Mouse (Mus musculus) neural tube, embryonic 12.5 days (tissue): ENCODE data around the gene Cfb. TPM values are rescaled to one million over a fixed set of nuclear protein-coding genes. Genes with fewer than 3 reads are reported as not detected.
"Not testable (repeated sequence)": the region's sequence is repeated elsewhere in the genome, so short reads cannot be mapped to it uniquely, and the experiment has no call there.

Source experiments
- ATAC-seq: fragments of 200-750 bp; cut with Nextera tagmentation; 2 replicates; pipeline ENCODE4 v1.8.0; 2017; ENCODE audit warnings: low read depth, mild to moderate bottlenecking, moderate TSS enrichment, moderate library complexity; ENCODE audit not compliant: low FRiP score
- H3K27ac ChIP-seq: fragments of 300-500 bp; sonication (generic); 2 replicates; pipeline ENCODE4 v1.5.1; 2016
- H3K27me3 ChIP-seq: fragments of 300-500 bp; sonication (generic); replicated peaks from 2 replicates; pipeline ENCODE4 v1.6.1; 2016; ENCODE audit warnings: mild to moderate bottlenecking
- H3K36me3 ChIP-seq: fragments of 300-500 bp; sonication (generic); 2 replicates; pipeline ENCODE4 v1.6.1; 2016; ENCODE audit warnings: mild to moderate bottlenecking
- H3K4me1 ChIP-seq: fragments of 300-500 bp; sonication (generic); 2 replicates; pipeline ENCODE4 v1.6.1; 2016
- H3K4me2 ChIP-seq: fragments of 300-500 bp; sonication (generic); replicated peaks from 2 replicates; pipeline ENCODE4 v1.6.1; 2016; ENCODE audit warnings: mild to moderate bottlenecking
- H3K4me3 ChIP-seq: fragments of 300-500 bp; sonication (generic); 2 replicates; pipeline ENCODE4 v1.5.1; 2016
- H3K9ac ChIP-seq: fragments of 300-500 bp; sonication (generic); 2 replicates; pipeline ENCODE4 v1.6.1; 2016; ENCODE audit warnings: mild to moderate bottlenecking
- H3K9me3 ChIP-seq: fragments of 300-500 bp; sonication (generic); 2 replicates; pipeline ENCODE4 v1.6.1; 2016; ENCODE audit warnings: mild to moderate bottlenecking
- WGBS: fragments of 180-500 bp; shearing (Covaris S2); methylation state at CpG from one replicate; pipeline ENCODE4 v1.1.7; 2016; 5-methylcytosine and 5-hydroxymethylcytosine counted together
- microRNA-seq: library from miRNA; unstranded; fragments of <30 nt; microRNA quantifications from one replicate; pipeline ENCODE4, GENCODE M21; 2017
- polyA plus RNA-seq: library from polyadenylated mRNA; unstranded; fragments of >200 nt; fragmentation: Nextera tagmentation; extraction: Ambion mirVana; gene quantifications from 2 replicates; pipeline ENCODE4 v1.2.1, GENCODE M21; 2016

The Cfb gene
- polyA plus RNA-seq, 1 experiment from 2014 or later, result 2.0 TPM

GRCm38 (mm10) chr17:34813747-34814146 lies 48.6 kb downstream of the Cfb start:
- not testable (repeated sequence) for H3K27ac ChIP-seq, H3K4me2 ChIP-seq, H3K4me3 ChIP-seq, H3K9me3 ChIP-seq, H3K4me1 ChIP-seq, H3K9ac ChIP-seq, H3K36me3 ChIP-seq, ATAC-seq, H3K27me3 ChIP-seq
- 63% methylated on average over 12 of the region's 12 CpGs for WGBS

DNA sequence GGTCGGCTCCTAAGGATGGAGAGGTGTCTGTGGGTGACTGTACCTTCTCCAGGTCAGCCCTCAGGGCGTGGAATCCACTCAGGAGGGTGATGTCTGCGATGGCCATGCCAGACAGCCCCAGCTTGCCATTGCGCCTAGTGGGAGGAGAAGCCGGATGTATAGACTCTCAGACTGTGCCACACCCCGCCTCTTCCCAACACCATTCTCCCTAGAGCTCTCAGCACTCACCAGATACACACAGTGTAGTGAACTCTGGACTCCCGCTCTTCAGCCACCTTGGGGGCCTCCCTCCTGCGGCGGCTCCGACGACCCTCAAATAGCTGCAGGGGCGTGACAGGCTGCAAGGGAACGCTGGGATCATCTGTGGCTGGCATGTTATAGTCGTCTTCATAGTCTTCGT lies 51.0 kb downstream of the Cfb start:
- H3K36me3 ChIP-seq, result no peaks in the 10 kb centered on the region
- no peaks in the 10 kb centered on the region for H3K4me1 ChIP-seq
- no peaks in the 10 kb centered on the region for H3K9me3 ChIP-seq
- H3K27ac ChIP-seq, result no peak overlapping the region
- H3K4me3 ChIP-seq, result no peak overlapping the region
- 72% methylated on average over 15 of the region's 15 CpGs for WGBS
- ATAC-seq, result no peak
- H3K27me3 ChIP-seq, result no peaks in the 10 kb centered on the region
- H3K4me2 ChIP-seq, result no peak overlapping the region
- no peak overlapping the region for H3K9ac ChIP-seq

- H3K4me2 ChIP-seq, H3K36me3 ChIP-seq, H3K4me3 ChIP-seq, ATAC-seq, H3K4me1 ChIP-seq, H3K9me3 ChIP-seq, H3K27ac ChIP-seq, H3K27me3 ChIP-seq, H3K9ac ChIP-seq: not testable (repeated sequence)
- WGBS, result 84% methylated on average over 8 of the region's 8 CpGs
Observed at GRCm38 (mm10) chr17:34810811-34811210, 51.5 kb downstream of the Cfb start.

GRCm38 (mm10) chr17:34810411-34810810 lies 51.9 kb downstream of the Cfb start:
- H3K27me3 ChIP-seq, H3K4me1 ChIP-seq, H3K27ac ChIP-seq, H3K36me3 ChIP-seq, H3K4me3 ChIP-seq, ATAC-seq, H3K9ac ChIP-seq, H3K4me2 ChIP-seq, H3K9me3 ChIP-seq: not testable (repeated sequence)
- WGBS, result 85% methylated on average over 5 of the region's 5 CpGs

DNA sequence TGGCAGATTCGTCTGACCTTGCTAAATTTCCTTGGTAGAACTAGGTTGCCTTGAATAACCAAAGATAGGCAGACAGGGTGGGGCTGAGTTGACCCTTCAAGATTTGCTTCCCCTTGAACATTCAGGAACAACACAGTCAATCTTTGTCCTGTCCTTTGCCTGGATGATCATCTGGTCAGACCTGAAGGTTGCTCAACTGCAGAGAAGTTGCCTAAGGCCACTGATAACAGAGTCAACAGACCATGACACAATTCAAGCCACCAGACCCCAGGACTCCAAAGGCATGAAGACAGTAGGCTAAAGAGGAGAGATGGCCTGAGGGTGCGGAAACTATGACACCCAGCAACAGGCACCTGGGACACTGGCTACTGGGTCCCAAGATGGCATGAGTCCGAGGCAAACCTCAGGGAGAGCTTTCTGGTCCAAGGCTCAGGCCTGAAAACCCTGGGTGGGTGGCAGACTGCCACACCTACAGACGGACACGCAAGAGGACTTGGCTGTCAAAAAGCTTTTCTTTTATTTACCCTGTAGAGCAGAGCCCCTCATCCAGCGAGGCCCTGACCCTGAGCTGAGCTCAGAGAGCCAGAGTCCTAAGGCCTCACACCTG lies 53.6 kb downstream of the Cfb start:
- WGBS, result 84% methylated on average over 6 of the region's 6 CpGs
- no peak for ATAC-seq
- Histone ChIP-seq H3K36me3 (no peaks in the 10 kb centered on the region), H3K4me3 (no peak overlapping the region), H3K9ac (no peak overlapping the region), H3K27ac (no peak overlapping the region), H3K27me3 (no peaks in the 10 kb centered on the region), H3K4me1 (no peaks in the 10 kb centered on the region), H3K9me3 (peaks cover 7% of the 10 kb centered on the region), H3K4me2 (no peak overlapping the region)

- Histone ChIP-seq H3K4me1 (no peaks in the 10 kb centered on the region), H3K9me3 (peaks cover 7% of the 10 kb centered on the region), H3K4me3 (no peak overlapping the region), H3K27me3 (no peaks in the 10 kb centered on the region), H3K27ac (no peak overlapping the region), H3K36me3 (no peaks in the 10 kb centered on the region), H3K4me2 (no peak overlapping the region), H3K9ac (no peak overlapping the region)
- ATAC-seq, result no peak
- WGBS, result 67% methylated on average over 3 of the region's 3 CpGs
Observed at GRCm38 (mm10) chr17:34807176-34807575, 55.1 kb downstream of the Cfb start.

Small RNA genes lying within 50 kb of the gene (microRNA-seq; reads per million reads assigned to microRNA genes)
- 1.1 reads per million for gene Mir6970
- 0.66 reads per million for gene Mir6971
- not detected for gene Mir6972

Other genes starting within 250 kb of the Cfb start
- 13.0 and 15.5 TPM in 2 replicates for gene Egfl8, start 246.5 kb downstream of the Cfb start, polyA plus RNA-seq
- 22.9 and 25.2 TPM in 2 replicates for gene Ppt2, start 234.0 kb downstream of the Cfb start, polyA plus RNA-seq
- gene Prrt1, start 233.0 kb downstream of the Cfb start, polyA plus RNA-seq, result 1.4 and 1.6 TPM in 2 replicates
- 17.4 and 17.5 TPM in 2 replicates for gene Fkbpl, start 217.8 kb downstream of the Cfb start, polyA plus RNA-seq
- 116 and 120 TPM in 2 replicates for gene Atf6b, start 215.4 kb downstream of the Cfb start, polyA plus RNA-seq
- gene Tnxb, start 192.0 kb downstream of the Cfb start, polyA plus RNA-seq, result 0.03 TPM in 2 replicates
- not detected in 2 replicates for gene C4b, start 118.6 kb downstream of the Cfb start, polyA plus RNA-seq
- gene Cyp21a1, start 58.0 kb downstream of the Cfb start, polyA plus RNA-seq, result not detected in 2 replicates
- 30.8 and 30.9 TPM in 2 replicates for gene Stk19, start 25.6 kb downstream of the Cfb start, polyA plus RNA-seq
- gene Dxo, start 25.5 kb downstream of the Cfb start, polyA plus RNA-seq, result 64.1 and 66.2 TPM in 2 replicates
- 61.2 and 64.7 TPM in 2 replicates for gene Skiv2l, start 12.3 kb downstream of the Cfb start, polyA plus RNA-seq
- 95.9 and 98.6 TPM in 2 replicates for gene Nelfe, start 12.1 kb downstream of the Cfb start, polyA plus RNA-seq
- gene Zbtb12, start 17.0 kb upstream of the Cfb start, polyA plus RNA-seq, result 11.5 and 12.0 TPM in 2 replicates
- not detected in 2 replicates for gene Gm20547, start 19.5 kb upstream of the Cfb start, polyA plus RNA-seq
- 1.0 and 1.5 TPM in 2 replicates for gene C2, start 35.7 kb upstream of the Cfb start, polyA plus RNA-seq
- gene Ehmt2, start 36.0 kb upstream of the Cfb start, polyA plus RNA-seq, result 113 and 117 TPM in 2 replicates
- gene Slc44a4, start 51.9 kb upstream of the Cfb start, polyA plus RNA-seq, result not detected in 2 replicates
- gene Neu1, start 68.7 kb upstream of the Cfb start, polyA plus RNA-seq, result 24.4 and 27.3 TPM in 2 replicates
- 0.26 TPM in 1 of 2 replicates, not detected in the other for gene Hspa1b, start 96.7 kb upstream of the Cfb start, polyA plus RNA-seq
- not detected in 2 replicates for gene Gm20481, start 107.4 kb upstream of the Cfb start, polyA plus RNA-seq
- 3.1 and 3.5 TPM in 2 replicates for gene Hspa1a, start 109.6 kb upstream of the Cfb start, polyA plus RNA-seq
- 1.4 and 2.3 TPM in 2 replicates for gene Hspa1l, start 110.2 kb upstream of the Cfb start, polyA plus RNA-seq
- 150 and 158 TPM in 2 replicates for gene Lsm2, start 119.3 kb upstream of the Cfb start, polyA plus RNA-seq
- 118 and 119 TPM in 2 replicates for gene Vars, start 138.5 kb upstream of the Cfb start, polyA plus RNA-seq
- 0.06 and 0.15 TPM in 2 replicates for gene Vwa7, start 154.1 kb upstream of the Cfb start, polyA plus RNA-seq
- gene Sapcd1, start 165.5 kb upstream of the Cfb start, polyA plus RNA-seq, result 3.8 and 5.0 TPM in 2 replicates
- 3.1 and 4.1 TPM in 2 replicates for gene Msh5, start 184.2 kb upstream of the Cfb start, polyA plus RNA-seq
- gene Clic1, start 187.4 kb upstream of the Cfb start, polyA plus RNA-seq, result 169 and 178 TPM in 2 replicates
- 564 and 591 TPM in 2 replicates for gene Ddah2, start 196.5 kb upstream of the Cfb start, polyA plus RNA-seq
- gene Ly6g6c, start 202.9 kb upstream of the Cfb start, polyA plus RNA-seq, result not detected in 2 replicates
- 0.81 and 0.88 TPM in 2 replicates for gene Mpig6b, start 203.7 kb upstream of the Cfb start, polyA plus RNA-seq
- 0.38 and 0.57 TPM in 2 replicates for gene Ly6g6e, start 214.4 kb upstream of the Cfb start, polyA plus RNA-seq
- gene Ly6g6d, start 215.5 kb upstream of the Cfb start, polyA plus RNA-seq, result 1.9 and 2.2 TPM in 2 replicates
- gene Ly6g6f, start 223.1 kb upstream of the Cfb start, polyA plus RNA-seq, result 0.23 and 0.84 TPM in 2 replicates
- 78.7 and 83.6 TPM in 2 replicates for gene Abhd16a, start 226.7 kb upstream of the Cfb start, polyA plus RNA-seq
- not detected in 2 replicates for gene Ly6g5c, start 245.8 kb upstream of the Cfb start, polyA plus RNA-seq